Mouse (Mus musculus) hindbrain, embryonic 13.5 days (tissue): ENCODE data around the gene Cdx2. TPM values are rescaled to one million over a fixed set of nuclear protein-coding genes. Genes with fewer than 3 reads are reported as not detected.

Source experiments
- ATAC-seq: fragments of 200-750 bp; cut with Nextera tagmentation; 2 replicates; pipeline ENCODE4 v1.8.0; 2017; ENCODE audit warnings: moderate TSS enrichment; ENCODE audit not compliant: low FRiP score
- H3K27ac ChIP-seq: fragments of 300-500 bp; sonication (generic); 2 replicates; pipeline ENCODE4 v1.5.1; 2015; ENCODE audit warnings: inconsistent platforms, mild to moderate bottlenecking, moderate library complexity
- H3K27me3 ChIP-seq: fragments of 300-500 bp; sonication (generic); 2 replicates; pipeline ENCODE4 v1.6.1; 2015; ENCODE audit warnings: mild to moderate bottlenecking, inconsistent platforms
- H3K36me3 ChIP-seq: fragments of 300-500 bp; sonication (generic); 2 replicates; pipeline ENCODE4 v1.6.1; 2015; ENCODE audit warnings: mild to moderate bottlenecking, inconsistent platforms
- H3K4me1 ChIP-seq: fragments of 300-500 bp; sonication (generic); replicated peaks from 2 replicates; pipeline ENCODE4 v1.6.1; 2015; ENCODE audit warnings: inconsistent platforms
- H3K4me2 ChIP-seq: fragments of 300-500 bp; sonication (generic); 2 replicates; pipeline ENCODE4 v1.6.1; 2015; ENCODE audit warnings: inconsistent platforms, mild to moderate bottlenecking, moderate library complexity
- H3K4me3 ChIP-seq: fragments of 300-500 bp; sonication (generic); 2 replicates; pipeline ENCODE4 v1.5.1; 2015; ENCODE audit warnings: mild to moderate bottlenecking, inconsistent platforms
- H3K9ac ChIP-seq: fragments of 300-500 bp; sonication (generic); 2 replicates; pipeline ENCODE4 v1.6.1; 2015; ENCODE audit warnings: mild to moderate bottlenecking, inconsistent platforms
- H3K9me3 ChIP-seq: fragments of 300-500 bp; sonication (generic); 2 replicates; pipeline ENCODE4 v1.6.1; 2016; ENCODE audit warnings: inconsistent platforms
- WGBS: fragments of 180-500 bp; shearing (Covaris S2); methylation state at CpG from one replicate; pipeline ENCODE4 v1.1.7; 2015; 5-methylcytosine and 5-hydroxymethylcytosine counted together
- polyA plus RNA-seq: library from polyadenylated mRNA; unstranded; fragments of >200 nt; fragmentation: Nextera tagmentation; extraction: Ambion mirVana; gene quantifications from 2 replicates; pipeline ENCODE4 v1.2.1, GENCODE M21; 2015

Gene Cdx2
- polyA plus RNA-seq, 1 experiment from 2014 or later, result not detected

- no peak for ATAC-seq
- H3K4me2 ChIP-seq, result no peak overlapping the region
- no peaks in the 10 kb centered on the region for H3K9me3 ChIP-seq
- 0 out of 2 replicates have a peak, but pooled peaks cover 5% of the 10 kb centered on the region for H3K4me1 ChIP-seq
- no peak overlapping the region for H3K9ac ChIP-seq
- no peak overlapping the region for H3K27ac ChIP-seq
- WGBS, result 1% methylated on average over 48 of the region's 48 CpGs
- H3K4me3 ChIP-seq, result no peak overlapping the region
- no peaks in the 10 kb centered on the region for H3K36me3 ChIP-seq
- H3K27me3 ChIP-seq, result peaks cover 97% of the 10 kb centered on the region
These were observed 32.6 kb downstream of the Cdx2 start for GRCm38 (mm10) chr5:147274174-147275141.

DNA sequence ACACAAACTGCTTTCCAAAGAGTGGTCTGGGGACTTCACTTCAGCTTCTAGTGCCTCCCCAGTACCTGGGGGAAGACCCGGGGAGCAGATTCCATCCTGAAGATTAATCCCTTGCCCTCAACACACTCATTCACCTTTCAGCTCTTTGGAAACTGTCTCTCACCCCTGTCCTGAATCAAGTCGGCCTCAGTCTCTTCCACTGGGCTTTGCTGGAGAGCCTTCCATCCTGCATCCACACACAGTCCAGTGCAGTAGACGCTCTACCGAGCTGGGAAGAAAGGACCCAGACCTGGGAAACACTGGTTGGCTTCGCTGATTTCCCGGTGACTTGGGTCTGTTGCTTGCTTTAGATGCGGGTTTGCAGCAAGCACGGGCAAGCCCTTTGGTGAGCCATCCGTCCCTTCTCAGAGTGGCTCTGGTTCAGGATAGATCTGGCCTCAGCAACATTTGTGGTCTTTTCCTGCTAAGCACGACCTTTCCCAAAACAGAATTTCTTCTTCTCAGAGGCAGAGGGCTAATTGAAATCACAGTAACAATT is 34.2 kb downstream of the Cdx2 start:
- no peak overlapping the region for H3K9ac ChIP-seq
- H3K4me2 ChIP-seq, result no peak overlapping the region
- H3K36me3 ChIP-seq, result no peaks in the 10 kb centered on the region
- WGBS, result 2% methylated on average over 10 of the region's 10 CpGs
- peaks cover 97% of the 10 kb centered on the region for H3K27me3 ChIP-seq
- ATAC-seq, result no peak
- no peak overlapping the region for H3K4me3 ChIP-seq
- 0 out of 2 replicates have a peak, but pooled peaks cover 5% of the 10 kb centered on the region for H3K4me1 ChIP-seq
- H3K9me3 ChIP-seq, result no peaks in the 10 kb centered on the region
- no peak overlapping the region for H3K27ac ChIP-seq

DNA sequence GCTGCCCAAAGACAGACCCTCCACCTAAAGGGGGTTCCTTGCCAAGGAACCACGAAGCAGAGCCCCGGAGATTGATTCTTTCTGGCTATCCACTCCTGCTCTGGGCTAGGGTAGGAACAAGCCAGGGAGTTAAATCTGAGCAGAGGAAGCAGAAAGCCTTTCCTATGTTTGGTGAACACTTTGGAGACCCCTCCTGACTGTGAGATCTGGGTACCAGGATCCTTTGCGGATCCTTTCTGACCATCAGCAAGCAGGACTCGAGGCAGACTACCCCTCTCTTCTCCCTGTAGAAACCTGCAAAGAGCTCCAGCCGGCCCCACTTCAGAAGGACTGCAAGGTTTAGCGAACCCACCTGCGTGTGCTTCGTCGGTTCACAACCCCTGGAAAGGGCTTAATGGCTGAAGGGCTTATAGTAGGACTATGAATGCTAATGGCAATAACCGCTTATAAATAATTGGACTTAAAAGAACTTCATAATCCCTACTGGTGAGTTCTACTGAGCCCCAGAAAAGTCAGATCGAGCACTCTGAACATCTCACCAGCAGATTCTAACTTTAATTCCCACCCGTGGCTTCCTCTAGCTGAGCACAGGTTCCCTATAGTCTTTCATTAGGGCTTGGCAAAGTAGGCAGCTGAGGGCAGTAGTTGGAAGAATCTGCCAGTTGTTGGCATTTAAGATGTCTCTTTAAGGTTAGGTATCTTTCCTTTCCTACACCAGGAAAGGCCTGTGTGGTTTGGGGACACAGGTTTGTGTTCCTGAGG is 34.8 kb downstream of the Cdx2 start:
- H3K4me1 ChIP-seq, result 0 out of 2 replicates have a peak, but pooled peaks cover 5% of the 10 kb centered on the region
- peaks cover 97% of the 10 kb centered on the region for H3K27me3 ChIP-seq
- H3K9ac ChIP-seq, result no peak overlapping the region
- 4% methylated on average over 12 of the region's 12 CpGs for WGBS
- no peak for ATAC-seq
- no peak overlapping the region for H3K4me2 ChIP-seq
- no peak overlapping the region for H3K27ac ChIP-seq
- no peak overlapping the region for H3K4me3 ChIP-seq
- no peaks in the 10 kb centered on the region for H3K36me3 ChIP-seq
- H3K9me3 ChIP-seq, result no peaks in the 10 kb centered on the region

DNA sequence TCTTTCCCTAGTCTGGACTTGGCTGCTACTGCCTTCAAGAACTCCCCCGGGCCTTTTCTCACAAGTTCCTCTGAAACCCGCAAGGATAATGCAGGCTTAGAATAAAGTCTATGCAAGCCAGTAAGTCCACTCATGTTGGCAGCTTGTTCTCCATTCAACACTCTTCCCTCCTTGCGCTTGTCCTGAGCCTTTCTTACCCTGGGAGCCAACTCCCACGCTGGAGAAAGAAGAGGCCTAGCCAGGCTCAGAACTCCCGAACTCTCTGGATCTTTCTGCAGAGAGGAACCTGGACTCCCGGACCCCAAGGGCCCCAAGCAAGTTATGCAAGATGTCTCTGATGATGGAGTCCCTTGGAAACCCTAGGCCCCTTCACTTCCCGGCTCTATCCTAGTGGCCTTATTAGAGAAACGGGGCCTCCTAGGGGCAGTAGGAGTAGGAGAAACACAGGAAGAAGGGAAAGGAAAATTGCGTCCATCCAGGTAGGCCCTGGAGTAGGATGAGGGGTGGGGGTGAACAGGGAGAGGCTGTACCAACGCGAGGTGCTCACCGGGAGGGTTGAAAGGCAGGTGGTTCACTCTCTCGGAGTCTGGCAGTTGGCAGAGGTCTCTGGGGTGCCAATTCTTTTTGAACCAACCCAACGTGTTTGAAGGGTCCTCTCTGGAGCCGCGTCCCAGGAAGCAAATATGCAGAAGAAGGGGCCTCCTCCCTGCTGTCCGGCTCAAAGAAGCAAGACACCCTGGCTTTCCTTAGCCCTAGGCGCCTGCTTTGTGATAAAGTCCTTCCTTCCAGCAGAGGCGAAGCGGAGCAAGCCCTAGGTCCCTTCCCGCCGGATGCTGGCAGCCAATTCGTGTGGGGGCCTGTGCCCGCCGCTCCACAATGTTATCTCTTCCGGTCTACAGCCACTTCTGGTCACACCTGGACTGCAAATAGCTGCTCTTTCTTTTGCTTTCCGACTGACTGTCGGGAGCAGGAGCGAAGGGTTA is 36.1 kb downstream of the Cdx2 start:
- no peak for ATAC-seq
- no peak overlapping the region for H3K4me3 ChIP-seq
- H3K27ac ChIP-seq, result no peak overlapping the region
- H3K27me3 ChIP-seq, result peaks cover 97% of the 10 kb centered on the region
- 2% methylated on average over 29 of the region's 29 CpGs for WGBS
- H3K36me3 ChIP-seq, result no peaks in the 10 kb centered on the region
- no peak overlapping the region for H3K4me2 ChIP-seq
- H3K4me1 ChIP-seq, result 0 out of 2 replicates have a peak, but pooled peaks cover 5% of the 10 kb centered on the region
- no peak overlapping the region for H3K9ac ChIP-seq
- H3K9me3 ChIP-seq, result no peaks in the 10 kb centered on the region

DNA sequence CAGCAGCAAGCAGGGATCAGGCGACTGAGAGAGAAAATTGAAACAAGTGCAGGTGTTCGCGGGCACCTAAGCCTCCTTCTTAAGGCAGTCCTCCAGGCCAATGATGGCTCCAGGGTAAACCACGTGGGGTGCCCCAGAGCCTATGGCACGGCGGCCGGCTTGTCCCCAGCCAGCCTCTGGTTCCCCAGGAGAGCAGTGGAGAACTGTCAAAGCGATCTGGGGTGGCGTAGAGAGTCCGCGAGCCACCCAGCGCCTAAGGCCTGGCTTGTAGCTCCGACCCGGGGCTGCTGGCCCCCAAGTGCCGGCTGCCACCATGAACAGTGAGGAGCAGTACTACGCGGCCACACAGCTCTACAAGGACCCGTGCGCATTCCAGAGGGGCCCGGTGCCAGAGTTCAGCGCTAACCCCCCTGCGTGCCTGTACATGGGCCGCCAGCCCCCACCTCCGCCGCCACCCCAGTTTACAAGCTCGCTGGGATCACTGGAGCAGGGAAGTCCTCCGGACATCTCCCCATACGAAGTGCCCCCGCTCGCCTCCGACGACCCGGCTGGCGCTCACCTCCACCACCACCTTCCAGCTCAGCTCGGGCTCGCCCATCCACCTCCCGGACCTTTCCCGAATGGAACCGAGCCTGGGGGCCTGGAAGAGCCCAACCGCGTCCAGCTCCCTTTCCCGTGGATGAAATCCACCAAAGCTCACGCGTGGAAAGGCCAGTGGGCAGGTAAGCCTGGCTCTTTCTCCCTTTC is 37.0 kb downstream of the Cdx2 start, which contains the start of gene Pdx1:
Gene Pdx1, plus strand, starts transcription at position 34 of the 747 bp plus-strand sequence.
- H3K4me2 ChIP-seq, result no peak within 1 kb of the TSS
- H3K4me3 ChIP-seq, result no peak within 1 kb of the TSS
- peaks cover 97% of the 10 kb centered on the region for H3K27me3 ChIP-seq
- H3K4me1 ChIP-seq, result 0 out of 2 replicates have a peak, but pooled peaks cover 5% of the 10 kb centered on the region
- no peak for ATAC-seq
- H3K27ac ChIP-seq, result no peak within 1 kb of the TSS
- no peaks in the 10 kb centered on the region for H3K9me3 ChIP-seq
- H3K9ac ChIP-seq, result no peak within 1 kb of the TSS
- WGBS, result under 1% methylated on average over 44 of the region's 44 CpGs
- H3K36me3 ChIP-seq, result no peaks in the 10 kb centered on the region

- no peak for ATAC-seq
These were observed 37.7 kb downstream of the Cdx2 start for GRCm38 (mm10) chr5:147269371-147269770.

GRCm38 (mm10) chr5:147268728-147269127 is 38.3 kb downstream of the Cdx2 start:
- Histone ChIP-seq H3K9me3 (no peaks in the 10 kb centered on the region), H3K27me3 (peaks cover 98% of the 10 kb centered on the region), H3K36me3 (no peaks in the 10 kb centered on the region), H3K4me1 (0 out of 2 replicates have a peak, but pooled peaks cover 5% of the 10 kb centered on the region), H3K27ac (no peak overlapping the region), H3K4me2 (no peak overlapping the region), H3K9ac (no peak overlapping the region), H3K4me3 (no peak overlapping the region)
- ATAC-seq, result no peak
- whole genome bisulfite sequencing, result 2% methylated on average over 8 of the region's 8 CpGs

More at GRCm38 (mm10) chr5:147269371-147269770, 37.7 kb downstream of the Cdx2 start:
- H3K9me3 ChIP-seq, result no peaks in the 10 kb centered on the region
- 5% methylated on average over 6 of the region's 6 CpGs for WGBS
- H3K9ac ChIP-seq, result no peak overlapping the region
- no peaks in the 10 kb centered on the region for H3K36me3 ChIP-seq
- 0 out of 2 replicates have a peak, but pooled peaks cover 5% of the 10 kb centered on the region for H3K4me1 ChIP-seq
- no peak overlapping the region for H3K4me2 ChIP-seq
- H3K4me3 ChIP-seq, result no peak overlapping the region
- no peak overlapping the region for H3K27ac ChIP-seq
- H3K27me3 ChIP-seq, result peaks cover 96% of the 10 kb centered on the region

DNA sequence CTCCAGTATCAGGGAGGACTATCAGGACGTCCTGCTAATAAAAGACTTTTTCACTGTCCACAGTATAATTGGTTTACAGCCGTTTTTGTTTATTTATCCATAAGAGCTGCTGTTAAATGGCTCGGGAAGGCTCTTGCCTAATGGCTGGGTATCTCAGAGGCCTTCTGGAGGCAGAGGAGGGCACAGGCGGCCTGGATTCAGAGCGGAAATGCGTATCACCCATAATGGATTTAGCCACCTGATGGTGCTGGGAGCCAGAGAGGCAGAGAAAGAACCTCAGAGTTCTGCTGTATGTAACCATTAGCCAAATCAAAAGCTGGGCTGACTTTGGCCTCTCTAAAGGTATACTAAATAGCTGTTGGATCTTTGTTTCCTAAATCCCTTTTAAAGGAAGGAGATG is 39.6 kb downstream of the Cdx2 start:
- 15% methylated on average over 6 of the region's 6 CpGs for WGBS
- 0 out of 2 replicates have a peak, but pooled peaks cover 5% of the 10 kb centered on the region for H3K4me1 ChIP-seq
- no peak overlapping the region for H3K4me3 ChIP-seq
- ATAC-seq, result no peak
- peaks cover 95% of the 10 kb centered on the region for H3K27me3 ChIP-seq
- H3K27ac ChIP-seq, result no peak overlapping the region
- H3K4me2 ChIP-seq, result no peak overlapping the region
- H3K9ac ChIP-seq, result no peak overlapping the region
- no peaks in the 10 kb centered on the region for H3K9me3 ChIP-seq
- no peaks in the 10 kb centered on the region for H3K36me3 ChIP-seq

DNA sequence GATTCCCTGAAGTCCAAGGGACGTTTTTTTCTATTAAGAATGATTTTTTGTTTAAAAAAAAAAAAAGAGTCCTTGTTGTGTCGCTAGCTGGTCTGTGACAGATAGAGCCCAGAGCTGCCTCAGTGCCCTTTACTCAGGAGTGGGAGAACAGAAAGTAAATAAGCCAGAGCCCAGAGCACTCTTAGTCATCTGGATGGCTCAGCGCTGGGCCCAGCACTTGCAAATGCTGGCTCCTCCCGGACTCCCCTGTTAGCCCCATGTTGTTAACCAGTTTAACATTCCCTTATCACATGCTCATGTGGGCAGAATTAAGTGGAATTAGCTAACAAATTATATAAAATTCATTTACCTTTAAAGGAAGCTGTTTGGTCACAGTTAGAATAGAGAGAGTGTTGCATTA is 43.1 kb downstream of the Cdx2 start:
- ATAC-seq, result no peak
- peaks cover 76% of the 10 kb centered on the region for H3K27me3 ChIP-seq
- H3K4me3 ChIP-seq, result no peak overlapping the region
- H3K4me2 ChIP-seq, result no peak overlapping the region
- no peaks in the 10 kb centered on the region for H3K36me3 ChIP-seq
- no peaks in the 10 kb centered on the region for H3K9me3 ChIP-seq
- no peaks in the 10 kb centered on the region for H3K4me1 ChIP-seq
- H3K27ac ChIP-seq, result no peak overlapping the region
- WGBS, result 49% methylated on average over 4 of the region's 4 CpGs
- H3K9ac ChIP-seq, result no peak overlapping the region

GRCm38 (mm10) chr5:147261899-147262541 is 45.0 kb downstream of the Cdx2 start:
- whole genome bisulfite sequencing, result 52% methylated on average over 11 of the region's 11 CpGs

More at GRCm38 (mm10) chr5:147261899-147262541, 45.0 kb downstream of the Cdx2 start:
- no peaks in the 10 kb centered on the region for H3K36me3 ChIP-seq
- H3K27ac ChIP-seq, result no peak overlapping the region
- ATAC-seq, result no peak
- no peak overlapping the region for H3K4me3 ChIP-seq
- no peaks in the 10 kb centered on the region for H3K9me3 ChIP-seq
- H3K4me1 ChIP-seq, result no peaks in the 10 kb centered on the region
- peaks cover 57% of the 10 kb centered on the region for H3K27me3 ChIP-seq
- H3K9ac ChIP-seq, result no peak overlapping the region
- H3K4me2 ChIP-seq, result no peak overlapping the region
